Mouse (Mus musculus) lung, postnatal 0 days (tissue): ENCODE measurements around the gene Aup1.

ENCODE experiments used
- CTCF ChIP-seq: IDR thresholded peaks from 2 replicates; pipeline ENCODE4 v1.5.1; 2016; ENCODE audit warnings: antibody characterized with exemption, mild to moderate bottlenecking
- EP300 ChIP-seq: IDR thresholded peaks from 2 replicates; pipeline ENCODE4 v1.6.1; 2016; ENCODE audit warnings: antibody characterized with exemption, mild to moderate bottlenecking, control low read depth

DNA sequence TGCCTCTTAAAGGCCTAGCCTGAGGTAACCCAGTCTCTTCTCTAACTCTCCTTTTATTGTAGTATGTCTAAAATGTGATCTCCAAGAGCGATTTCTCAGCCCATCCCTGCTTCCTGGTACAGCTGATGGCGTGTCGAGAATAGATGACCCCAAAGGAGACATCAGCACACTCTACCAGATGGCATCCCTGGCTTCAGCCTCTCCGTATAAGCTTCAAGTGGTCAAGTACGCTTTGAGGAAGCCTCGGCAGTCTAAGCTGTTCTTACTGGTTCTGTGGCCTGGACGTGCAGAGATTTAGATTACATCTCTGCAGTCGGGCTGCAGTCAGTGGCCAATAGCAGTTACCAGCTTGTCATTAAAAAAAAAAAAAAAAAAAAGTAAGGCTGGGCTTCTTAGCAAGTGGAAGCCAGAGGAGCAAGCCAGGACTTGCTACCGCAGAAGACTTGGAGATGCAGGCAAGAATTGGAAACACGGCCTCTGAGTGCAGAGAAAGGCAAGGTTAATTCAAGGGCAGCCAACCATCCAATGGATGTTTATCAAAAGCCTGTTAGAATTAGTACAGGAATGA is 48.8 kb upstream of the Aup1 start:
- no peak for TF ChIP-seq CTCF
- TF ChIP-seq EP300: no peak
